Mouse (Mus musculus): ENCODE measurements around the gene Il9r.
"Not testable (repeated sequence)": the region's sequence is repeated elsewhere in the genome, so short reads cannot be mapped to it uniquely, and the experiment has no call there.

The Il9r gene

DNA sequence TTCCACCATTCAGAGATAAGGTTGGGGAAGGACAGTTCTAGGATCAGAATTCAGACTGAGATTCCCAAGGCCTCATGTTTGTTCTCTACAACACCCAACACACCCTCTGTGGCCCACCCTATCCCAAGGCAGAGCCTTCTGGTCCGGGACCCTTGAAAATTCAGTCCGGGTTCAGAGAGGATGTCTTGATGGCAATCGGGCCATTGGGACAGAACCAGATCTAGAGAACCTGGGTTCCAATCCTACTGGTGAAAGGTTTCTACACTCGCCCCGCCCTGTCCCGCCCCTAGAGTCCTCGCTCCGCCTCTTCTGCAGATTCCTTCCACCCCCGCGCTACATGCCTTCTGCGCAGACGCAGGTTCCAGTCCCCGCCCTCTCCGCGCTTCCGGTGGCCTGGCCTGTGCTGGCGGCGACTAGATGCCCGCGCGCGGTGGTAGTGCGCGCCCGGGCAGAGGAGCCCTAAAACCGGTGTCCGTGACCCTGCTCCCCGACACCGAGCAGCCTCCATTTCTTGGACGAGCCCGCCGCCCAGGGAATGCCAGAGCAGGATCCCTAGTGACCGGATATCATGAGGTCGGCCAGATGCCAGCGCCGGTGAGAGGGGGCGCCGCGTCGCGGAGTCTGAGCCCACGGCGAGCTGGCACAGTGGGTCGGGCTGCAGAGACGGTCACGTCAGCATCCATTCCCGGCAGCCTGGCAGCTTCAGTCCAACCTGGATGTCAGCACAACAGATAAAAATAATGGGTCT, 26.2 kb upstream of the Il9r start, which contains the start of gene Mpg:
Gene Mpg, plus strand, starts transcription at position 382 of the 748 bp plus-strand sequence.
- peak; percentile 92 for DNase-seq

DNA sequence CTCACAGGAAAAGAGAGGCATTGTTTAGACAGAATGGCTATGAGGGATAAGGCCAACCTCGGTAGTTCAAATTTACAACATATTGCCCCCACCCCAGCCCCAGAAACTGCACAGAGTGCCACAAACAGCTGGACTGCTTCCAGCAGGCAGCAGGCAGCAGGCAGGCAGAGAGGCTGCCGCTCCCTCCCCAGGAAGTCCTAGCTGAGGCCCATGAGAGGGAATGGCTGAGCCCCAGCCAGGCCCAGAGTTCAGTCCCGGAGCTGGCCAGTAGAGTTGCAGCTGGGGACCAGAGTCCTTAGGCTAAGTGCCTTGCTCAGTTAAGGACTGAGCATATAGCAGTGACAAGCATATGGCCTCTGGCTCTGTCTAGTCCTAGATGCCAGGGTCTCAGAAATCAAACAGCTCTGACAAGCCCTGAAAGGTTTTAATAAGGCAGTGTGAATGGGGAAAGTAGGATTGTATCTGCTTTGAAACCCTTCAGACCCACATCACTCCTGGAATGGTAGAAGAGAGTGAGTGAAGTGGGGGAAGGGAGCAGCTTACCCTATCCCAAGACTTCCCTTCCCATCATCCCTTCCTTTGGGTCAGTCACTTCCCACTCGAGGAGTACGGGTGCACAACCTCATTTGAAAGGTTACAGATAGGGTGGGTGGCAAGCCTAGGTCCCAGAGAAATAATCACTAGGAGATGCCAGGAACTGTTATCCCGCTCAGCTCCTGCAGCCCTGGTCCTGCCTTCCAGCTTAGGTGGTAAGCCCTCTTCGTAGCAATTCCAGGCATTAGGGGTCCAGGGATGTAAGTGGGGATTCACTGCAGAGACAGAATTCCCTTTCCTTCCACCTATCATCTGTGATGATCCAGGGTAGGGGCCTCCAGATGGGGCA, 25.4 kb upstream of the Il9r start:
- peak; percentile 39 for DNase-seq

DNA sequence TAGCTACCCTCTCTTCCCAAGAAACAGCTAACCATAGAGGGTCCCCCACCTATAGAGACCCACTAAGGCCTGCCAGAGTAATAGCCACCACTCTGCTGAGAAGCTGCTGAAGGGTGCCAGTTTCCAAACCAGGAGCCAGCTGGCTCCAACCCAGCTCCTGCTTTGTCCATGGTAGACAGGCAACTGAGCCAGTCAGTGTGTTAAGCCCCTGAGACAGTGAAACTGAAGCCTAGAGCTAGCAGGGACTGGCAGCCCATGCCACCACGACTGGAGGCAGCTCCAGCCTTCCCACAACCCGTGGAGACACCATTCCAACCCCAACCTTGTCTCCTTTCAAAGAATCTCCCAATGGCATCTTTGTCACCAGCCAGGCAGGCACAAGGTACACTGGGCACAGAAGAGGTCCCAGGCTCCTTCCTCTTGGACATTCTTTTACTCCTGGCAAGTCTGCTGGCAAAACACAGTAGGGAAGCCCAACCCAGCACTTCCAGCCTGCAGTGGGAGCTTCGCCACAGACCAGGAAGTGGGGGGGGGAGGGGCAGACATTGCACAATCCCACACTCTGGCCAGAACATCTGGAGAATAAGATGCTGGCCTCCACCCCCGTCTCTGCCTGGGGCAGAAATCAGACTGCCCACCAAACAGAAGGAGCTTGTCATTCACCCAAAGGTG, 24.5 kb upstream of the Il9r start:
- DNase-seq, result peak; percentile 97

DNA sequence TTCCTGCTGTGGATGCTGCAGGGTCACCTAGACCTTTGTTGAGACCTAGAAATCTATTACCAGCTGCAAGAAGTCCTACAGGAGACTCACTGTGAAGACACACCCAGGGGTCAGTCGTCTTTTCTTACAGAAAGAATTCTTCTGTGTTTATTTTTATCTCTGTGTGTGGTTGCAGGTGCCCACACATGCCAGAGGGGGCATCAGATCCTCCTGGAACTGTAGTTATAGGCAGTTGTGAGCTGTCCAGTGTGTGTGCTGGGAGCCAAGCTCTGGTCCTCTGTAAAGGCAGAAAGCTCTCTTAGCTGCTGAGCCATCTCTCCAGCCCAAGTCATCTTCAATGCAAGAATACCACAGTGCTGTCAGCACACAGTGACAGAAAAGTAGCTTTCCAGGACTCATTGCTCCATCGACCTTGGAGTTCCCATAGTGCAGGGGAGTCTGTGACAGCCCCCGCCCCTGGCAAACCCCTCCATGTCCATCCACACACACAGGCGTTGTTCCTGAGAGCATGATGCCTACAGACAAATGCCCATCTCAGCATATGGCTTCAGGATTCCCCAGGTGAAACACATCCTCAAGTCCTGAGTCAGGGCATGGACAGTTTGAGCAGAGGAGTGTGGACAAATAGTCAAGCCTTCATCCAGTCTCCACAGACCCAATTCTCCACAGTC, 23.4 kb upstream of the Il9r start:
- no peak for DNase-seq

DNA sequence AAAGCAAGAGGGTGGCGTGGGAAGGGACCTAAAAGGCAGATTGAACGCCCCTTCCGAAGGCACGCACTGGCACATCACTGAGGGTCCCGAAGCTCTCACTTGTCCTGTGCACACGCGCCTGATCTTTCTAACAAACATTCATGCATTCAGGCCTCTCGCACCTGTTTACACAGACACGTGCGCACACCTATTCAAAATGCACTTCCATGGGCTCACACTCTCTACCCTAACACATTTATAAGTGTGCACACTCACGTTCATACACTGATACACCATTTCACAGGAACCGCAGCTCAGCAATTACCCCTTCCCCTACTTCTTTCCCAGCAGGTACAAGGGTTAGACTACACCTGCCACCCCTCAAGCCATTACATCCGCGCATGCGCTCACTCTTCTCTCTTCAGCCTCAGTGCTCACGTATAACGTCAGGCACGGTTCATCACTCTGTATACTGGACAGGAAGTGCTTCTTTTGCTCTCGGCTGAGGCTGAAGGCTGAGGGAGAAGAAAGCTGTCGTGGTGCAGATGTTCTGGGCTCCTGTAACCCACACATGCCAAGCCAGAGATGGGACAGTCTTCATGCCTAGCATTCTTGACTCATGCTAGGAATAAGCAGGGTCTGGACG, 22.6 kb upstream of the Il9r start:
- no peak for DNase-seq

DNA sequence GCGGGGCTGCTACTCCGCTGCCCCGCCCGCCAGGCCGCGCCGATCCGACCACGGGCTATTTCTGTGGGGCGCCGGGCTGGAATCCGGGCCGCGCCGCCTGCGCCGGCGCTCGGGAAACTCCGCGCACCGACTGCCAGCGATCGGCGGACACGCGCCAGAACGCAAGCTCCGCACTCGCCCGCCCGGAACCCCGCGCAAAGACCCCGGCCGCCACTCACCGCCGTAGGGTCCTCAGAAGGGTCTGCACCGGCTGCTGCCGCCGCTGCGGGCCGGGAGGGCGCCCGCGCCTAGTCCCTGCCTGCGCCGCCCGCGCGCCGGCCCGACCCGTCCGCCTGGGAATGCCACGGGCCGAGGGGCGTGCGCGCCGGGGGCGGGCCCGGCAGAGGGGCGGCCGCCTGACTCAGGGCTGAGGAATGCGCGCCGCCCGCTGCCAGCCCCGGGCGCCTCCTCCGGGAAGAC, 21.9 kb upstream of the Il9r start, which contains the start of gene Rhbdf1:
Gene Rhbdf1, minus strand, starts transcription at position 350 of the 459 bp plus-strand sequence.
- DNase-seq, result peak; percentile 75

DNA sequence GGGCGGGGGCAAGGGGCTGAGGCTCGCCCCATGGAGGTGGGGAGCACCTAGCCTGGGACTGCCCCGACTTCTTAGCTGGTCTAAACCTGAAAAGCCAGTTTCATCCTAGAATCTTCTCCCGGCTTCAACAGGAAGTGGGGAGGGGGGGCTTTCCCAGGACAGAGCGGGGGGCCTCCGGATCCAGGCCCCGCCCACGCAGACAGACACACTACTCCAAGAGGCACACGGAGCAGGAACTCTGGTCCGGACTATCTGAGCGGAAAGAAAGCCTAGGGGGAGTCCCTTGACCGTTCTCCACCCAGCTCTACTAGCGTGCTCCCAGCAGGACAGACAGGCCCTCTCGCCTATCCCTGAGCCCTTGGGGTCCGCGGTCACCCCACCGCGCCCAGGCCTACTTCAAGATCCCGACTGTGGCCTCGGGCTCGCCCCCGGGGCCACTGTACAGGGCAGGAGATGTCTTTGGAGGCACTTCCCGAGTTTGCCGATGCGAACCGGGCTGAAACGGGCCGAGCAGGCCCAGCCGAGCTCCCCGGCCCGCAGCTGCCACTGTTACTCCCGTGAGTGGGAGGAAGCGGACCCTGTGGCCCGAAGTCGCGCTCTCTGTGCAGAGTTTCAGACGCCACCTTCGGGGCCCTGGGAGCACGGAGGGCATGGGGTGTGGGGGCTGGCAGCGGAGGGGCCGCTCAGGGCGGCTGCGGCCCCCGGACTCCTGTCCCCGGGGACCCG, 21.3 kb upstream of the Il9r start:
- DNase-seq, result peak; percentile 81

DNA sequence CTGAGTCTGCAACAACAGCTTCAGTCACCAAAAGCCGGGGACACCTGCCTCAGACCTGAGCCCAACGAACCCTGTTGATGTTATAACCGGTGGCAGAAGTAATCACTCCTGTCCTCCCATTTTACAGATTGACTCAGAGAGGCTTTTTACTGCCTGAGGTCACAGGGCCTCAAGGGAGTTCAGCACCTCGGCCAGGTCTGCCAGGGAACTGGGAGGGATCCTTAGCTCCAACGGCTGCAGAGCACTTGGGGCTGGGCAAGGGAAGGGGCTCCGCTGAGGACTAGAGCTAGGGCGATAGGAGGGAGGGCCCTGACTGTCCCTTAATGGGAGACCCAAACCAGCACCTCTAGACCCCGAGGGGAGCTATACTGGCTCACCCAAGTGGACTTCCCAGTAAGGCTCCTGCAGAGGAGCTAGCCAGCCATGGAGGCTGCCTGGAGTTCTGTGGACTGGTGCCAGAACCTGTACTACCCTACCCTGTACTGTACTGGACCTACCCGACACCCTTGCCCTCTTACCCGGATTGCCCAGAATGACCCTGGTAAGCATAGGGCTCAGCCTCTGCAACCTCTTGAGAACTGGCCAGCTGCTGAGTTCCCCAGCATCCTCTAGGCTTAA, 20.6 kb upstream of the Il9r start:
- no peak for DNase-seq

DNA sequence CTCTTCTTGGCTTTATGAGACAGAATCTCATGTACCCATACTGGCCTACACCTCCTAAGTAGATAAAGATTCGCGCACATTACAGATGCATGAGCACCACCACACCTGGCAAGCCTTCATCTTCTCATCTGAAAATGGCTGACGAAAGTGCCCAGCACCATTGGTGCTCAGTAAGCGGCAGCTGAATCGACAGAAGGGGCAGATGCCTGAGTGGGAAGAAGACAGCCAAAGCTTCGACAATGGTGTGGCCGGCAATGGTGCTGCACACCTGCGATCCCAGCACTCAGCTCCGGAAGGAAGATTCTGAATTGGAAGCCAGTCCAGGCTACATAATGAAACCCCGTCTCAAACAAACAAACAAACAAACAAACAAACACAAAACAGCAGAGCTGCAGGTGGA, 19.2 kb upstream of the Il9r start:
- DNase-seq, result no peak

DNA sequence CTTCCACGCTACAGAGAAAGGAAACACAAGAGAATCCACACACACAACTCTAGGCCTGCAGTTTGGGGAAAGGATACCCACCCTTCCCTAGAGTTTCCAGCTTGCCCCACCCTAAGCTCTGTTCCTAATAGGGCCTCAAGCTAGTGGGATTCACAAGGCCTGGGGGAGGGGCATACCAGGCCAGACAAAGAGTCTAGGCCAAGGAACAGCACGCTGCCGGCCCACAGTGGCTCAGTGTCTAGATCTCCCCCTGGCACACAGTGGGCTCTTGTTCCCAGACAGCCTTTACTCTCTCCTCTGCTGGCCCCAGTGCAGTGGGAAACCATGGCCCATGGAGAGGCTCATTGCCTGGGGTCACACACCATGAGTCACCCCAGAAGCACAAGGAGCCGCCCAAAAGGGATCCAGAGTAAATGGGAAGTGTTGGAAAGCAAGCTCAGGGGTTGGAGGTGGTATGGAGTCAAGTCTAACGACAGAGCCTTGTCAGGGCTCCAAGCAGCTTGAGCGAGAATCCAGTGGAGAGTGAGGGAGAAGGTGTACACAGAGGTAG, 18.5 kb upstream of the Il9r start:
- no peak for DNase-seq

DNA sequence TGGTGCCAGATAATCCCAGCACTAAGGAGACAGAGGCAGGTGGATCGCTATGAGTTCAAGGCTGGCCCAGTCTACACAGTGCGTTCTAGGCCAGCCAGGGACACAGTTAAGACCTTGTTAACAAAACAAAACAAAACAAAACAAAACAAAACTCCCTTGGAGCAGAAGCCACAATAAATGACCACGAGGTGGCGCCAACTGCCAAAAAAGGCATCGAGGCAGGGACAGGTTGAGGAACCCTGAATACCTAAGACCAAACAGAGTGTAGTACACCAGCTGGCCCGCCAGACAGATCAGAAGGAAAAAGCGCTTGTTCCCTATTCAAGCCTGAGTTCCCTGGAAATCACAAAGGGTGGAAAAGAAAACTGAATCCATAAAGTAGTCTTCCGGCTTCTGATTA, 16.8 kb upstream of the Il9r start:
- DNase-seq, result peak; percentile 89

DNA sequence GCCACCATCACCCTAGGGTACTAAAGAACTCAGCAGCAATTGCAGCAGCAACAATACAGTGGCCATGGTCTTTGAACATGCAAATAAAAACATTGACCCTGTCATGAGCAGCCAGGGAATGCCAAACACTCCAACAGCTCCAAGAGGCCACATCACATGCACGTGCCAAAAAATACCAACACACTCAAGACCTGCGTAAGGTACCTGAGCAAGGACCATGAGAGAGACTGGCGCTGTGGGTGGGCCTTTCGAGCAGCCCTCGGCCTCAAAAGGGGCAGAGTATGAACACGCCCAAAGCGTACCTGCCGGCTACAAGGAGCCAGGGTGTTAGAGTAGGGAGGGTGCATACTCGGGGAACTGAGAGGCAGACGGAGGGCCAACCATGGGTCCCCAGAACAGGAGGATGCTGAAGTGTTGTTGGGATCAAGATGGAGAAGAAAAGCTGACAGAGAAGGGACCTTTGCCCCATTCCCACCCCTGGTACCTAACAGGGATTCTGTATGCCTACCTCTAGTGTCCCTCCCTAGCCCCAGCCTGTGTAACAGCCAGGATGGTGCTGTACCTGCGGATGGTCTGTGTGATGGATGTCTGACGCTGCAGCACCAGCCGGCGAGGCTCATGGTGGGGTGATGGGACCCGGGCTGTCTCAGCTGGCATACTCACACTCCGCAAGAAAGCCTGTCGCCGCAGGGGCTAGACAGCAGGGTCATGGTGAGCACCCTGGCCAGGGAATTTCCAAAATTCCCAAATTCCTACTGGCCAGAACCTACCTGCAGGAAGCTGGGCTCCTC, 15.5 kb upstream of the Il9r start:
- peak; percentile 67 for DNase-seq

DNA sequence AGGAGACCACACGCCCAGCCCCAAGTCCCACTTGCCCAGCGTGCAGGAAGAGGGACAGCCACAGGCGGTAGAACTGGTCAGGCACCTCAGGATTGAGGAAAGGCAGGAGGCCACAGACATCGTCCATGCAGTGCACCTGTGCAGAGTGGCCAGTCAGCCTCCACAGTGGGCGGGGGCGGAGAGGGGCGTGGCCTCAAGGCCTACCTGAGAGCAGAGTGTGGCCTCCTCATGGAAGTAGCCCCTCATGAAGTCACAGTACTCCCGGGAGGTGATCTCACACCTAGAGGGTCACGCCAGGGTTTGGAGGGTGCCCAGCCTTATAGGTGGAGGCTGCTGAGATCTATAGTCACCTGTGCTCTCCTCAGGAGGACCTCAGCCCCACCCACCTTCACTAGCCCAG, 10.5 kb upstream of the Il9r start:
- no peak for DNase-seq

DNA sequence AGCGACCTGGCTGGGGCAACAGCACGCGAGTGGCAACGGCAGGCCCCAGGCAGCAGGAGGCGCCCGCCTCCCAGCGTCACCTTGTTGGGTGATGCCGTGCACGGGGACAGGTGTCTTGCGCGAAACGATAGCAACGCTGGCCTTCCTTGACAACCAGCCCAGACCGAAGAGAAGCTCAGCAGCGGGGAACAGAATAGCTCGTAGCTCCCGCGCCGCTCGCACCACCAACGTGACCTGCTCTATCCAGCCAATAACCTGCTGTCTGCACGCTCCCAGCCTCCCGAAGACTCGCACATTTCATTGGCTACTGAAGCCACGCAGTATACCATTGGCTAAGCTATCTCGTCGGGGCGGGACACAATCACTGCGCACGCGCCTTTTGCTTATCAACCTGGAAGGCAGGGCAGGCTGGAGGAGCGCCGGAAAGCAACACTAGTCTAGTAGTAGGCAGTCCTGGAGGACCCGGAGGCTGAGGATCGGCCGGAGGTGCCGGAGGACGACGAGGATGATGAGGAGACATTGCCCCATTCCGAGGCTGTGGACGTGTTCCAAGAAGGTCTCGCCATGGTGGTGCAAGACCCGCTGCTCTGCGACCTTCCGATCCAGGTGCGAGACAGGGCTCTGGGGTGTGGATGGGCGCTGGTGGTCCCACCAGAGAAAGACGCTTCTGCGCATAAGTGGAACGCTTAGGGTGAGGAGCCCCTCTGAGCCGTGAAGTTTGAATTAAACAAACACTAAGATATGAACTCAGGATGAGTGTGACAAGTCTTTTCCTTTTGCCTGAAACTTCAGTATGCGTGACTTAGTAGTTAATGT, 5.2 kb upstream of the Il9r start, which contains the start of gene Snrnp25:
Gene Snrnp25, plus strand, starts transcription at position 358 of the 816 bp plus-strand sequence.
- peak; percentile 99 for DNase-seq

DNA sequence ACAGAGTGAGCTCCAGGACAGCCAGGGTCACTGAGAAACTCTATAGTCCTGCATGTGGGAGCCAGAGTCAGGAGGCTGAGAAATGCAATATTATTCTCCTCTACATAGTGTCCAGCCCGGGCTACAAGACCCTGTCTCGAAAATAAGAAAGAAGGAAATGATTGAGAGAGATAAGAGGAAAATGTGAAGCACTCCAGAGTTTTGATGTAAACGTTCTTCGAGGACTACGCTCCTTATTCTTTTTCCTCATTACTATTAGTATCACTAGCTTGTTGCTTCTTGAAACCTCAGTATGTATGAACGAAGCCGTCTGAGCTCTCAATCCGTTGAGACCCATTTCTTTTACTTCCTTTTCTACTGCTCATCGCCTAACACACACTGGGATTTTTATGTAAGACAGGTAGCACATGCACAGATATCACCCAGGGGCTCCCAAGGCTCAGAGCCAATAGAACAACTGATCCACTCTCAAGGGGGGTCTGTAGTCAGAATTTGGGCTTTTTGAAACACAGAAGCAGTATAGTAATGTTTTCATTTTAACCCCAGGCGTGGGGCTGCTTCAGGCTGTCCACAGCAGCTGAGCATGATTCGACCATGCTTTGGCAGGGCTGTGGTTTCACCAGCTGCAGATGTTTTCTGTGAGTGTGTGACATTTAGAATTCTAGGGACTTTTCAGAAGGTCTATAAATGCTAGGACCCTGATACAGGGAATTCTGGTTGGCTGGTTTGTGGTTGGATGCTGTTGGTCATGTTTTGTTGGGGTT, 2.0 kb upstream of the Il9r start:
- no peak for DNase-seq

DNA sequence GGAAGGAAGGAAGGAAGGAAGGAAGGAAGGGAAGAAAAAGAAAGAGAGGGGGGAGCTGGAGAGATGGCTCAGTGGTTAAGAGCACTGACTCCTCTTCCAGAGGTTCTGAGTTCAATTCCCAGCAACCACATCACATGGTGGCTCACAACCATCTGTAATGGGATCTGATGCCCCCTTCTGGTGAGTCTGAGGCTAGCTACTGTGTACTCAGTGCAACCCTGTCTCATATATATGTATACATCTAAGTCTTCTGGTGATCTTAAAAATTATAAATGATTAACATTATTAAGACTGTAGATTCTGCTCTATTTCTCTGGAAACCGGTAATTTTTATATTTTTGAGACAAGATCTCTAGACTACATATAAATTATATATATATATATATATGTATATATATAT, 913 bp upstream of the Il9r start:
- not testable (repeated sequence) for DNase-seq

DNA sequence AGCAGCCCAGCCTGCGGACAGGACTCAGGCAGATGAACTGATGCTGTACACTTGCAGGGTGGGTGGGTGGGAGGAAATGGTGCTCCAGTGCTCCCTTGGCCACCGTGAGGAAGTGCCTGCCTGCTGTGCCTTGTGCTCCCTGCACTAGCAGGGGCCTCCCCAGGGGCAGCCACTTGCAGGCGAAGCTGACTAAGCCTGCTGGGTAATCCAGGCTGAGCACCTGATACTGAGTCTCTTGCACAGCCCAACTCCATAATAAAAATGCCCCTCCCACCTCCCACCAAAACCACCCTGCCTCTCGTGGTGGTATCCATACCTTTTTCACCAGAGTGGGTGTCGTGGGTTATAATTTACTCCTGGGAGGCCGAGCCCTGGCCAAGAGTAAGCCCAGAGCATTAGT, 849 bp downstream of the Il9r start:
- DNase-seq, result no peak

Measured in lung, postnatal 36 days (tissue).